Mouse (Mus musculus) kidney, adult 2 months (tissue): ENCODE results near the gene Lgals12. TPM values are rescaled to one million over a fixed set of nuclear protein-coding genes. Genes with fewer than 3 reads are reported as not detected.

Source experiments
- DNase-seq: peaks from one replicate; pipeline ENCODE4 v3.0.0; 2021
- H3K27ac ChIP-seq: fragments of 200-500 bp; 2 replicates; pipeline ENCODE4 v1.5.1; 2012; ENCODE audit warnings: low read depth, low read length, control low read depth, inconsistent platforms; ENCODE audit not compliant: insufficient read depth
- H3K27me3 ChIP-seq: fragments of 200-500 bp; replicated peaks from 2 replicates; pipeline ENCODE4 v1.6.1; 2012; ENCODE audit warnings: mild to moderate bottlenecking, moderate library complexity, low read length, inconsistent platforms; ENCODE audit not compliant: control insufficient read depth, insufficient read depth
- H3K36me3 ChIP-seq: fragments of 200-500 bp; 2 replicates; pipeline ENCODE4 v1.6.1; 2012; ENCODE audit warnings: mild to moderate bottlenecking, moderate library complexity, low read length, inconsistent platforms; ENCODE audit not compliant: control insufficient read depth, insufficient read depth
- H3K4me1 ChIP-seq: fragments of 200-500 bp; 2 replicates; pipeline ENCODE4 v1.6.1; 2011; ENCODE audit warnings: low read length; ENCODE audit not compliant: control insufficient read depth, insufficient read depth
- H3K4me3 ChIP-seq: fragments of 200-500 bp; 2 replicates; pipeline ENCODE4 v1.5.1; 2011; ENCODE audit warnings: mild to moderate bottlenecking, low read depth, low read length, control low read depth; ENCODE audit not compliant: insufficient read depth
- CTCF ChIP-seq: fragments of 200-500 bp; conservative IDR thresholded peaks from 2 replicates; pipeline ENCODE4 v1.5.1; 2011; ENCODE audit warnings: low read depth, mild to moderate bottlenecking, control low read depth, low read length, moderate library complexity, mixed read lengths; ENCODE audit not compliant: insufficient read depth, insufficient read length
- POLR2A ChIP-seq: fragments of 200-500 bp; IDR thresholded peaks from one replicate; pipeline ENCODE4 v1.6.1; 2011; ENCODE audit warnings: low read depth, low read length, control low read depth
- WGBS: fragments of 180-500 bp; shearing (Covaris S2); methylation state at CpG from one replicate; pipeline ENCODE4 v1.1.7; 2018; 5-methylcytosine and 5-hydroxymethylcytosine counted together
- polyA plus RNA-seq: library from polyadenylated mRNA; depleted of rRNA; stranded (reverse); fragments of >200 nt; gene quantifications from 2 replicates; pipeline ENCODE4 v1.2.3, GENCODE M21; 2012; rRNA removed

The Lgals12 gene
- polyA plus RNA-seq, 1 experiment, result 5.1 TPM

- no peak overlapping the region for H3K4me3 ChIP-seq
- DNase-seq, result no peak
- peaks cover 4% of the 10 kb centered on the region; the same call in 1 of the 2 replicates for H3K4me1 ChIP-seq
- 98% methylated on average over 1 of the region's 1 CpGs for WGBS
- no peaks in the 10 kb centered on the region for H3K36me3 ChIP-seq
- H3K27me3 ChIP-seq, result no peaks in the 10 kb centered on the region; the same call in 1 of the 2 replicates
- TF ChIP-seq POLR2A, result no peak
- TF ChIP-seq CTCF, result no peak
- no peak overlapping the region for H3K27ac ChIP-seq
These were observed 50.4 kb downstream of the Lgals12 start for GRCm38 (mm10) chr19:7556641-7557040.

GRCm38 (mm10) chr19:7554881-7555280 is 52.1 kb downstream of the Lgals12 start:
- WGBS, result 75% methylated on average over 4 of the region's 4 CpGs
- Histone ChIP-seq H3K4me3 (no peak overlapping the region), H3K4me1 (peaks cover 4% of the 10 kb centered on the region; the same call in 1 of the 2 replicates), H3K27ac (no peak overlapping the region), H3K27me3 (no peaks in the 10 kb centered on the region; the same call in 1 of the 2 replicates), H3K36me3 (no peaks in the 10 kb centered on the region)
- no peak for DNase-seq
- TF ChIP-seq CTCF (no peak), POLR2A (no peak)

GRCm38 (mm10) chr19:7553441-7553840 is 53.6 kb downstream of the Lgals12 start:
- Histone ChIP-seq H3K36me3 (no peaks in the 10 kb centered on the region), H3K27ac (no peak overlapping the region), H3K4me1 (peaks cover 4% of the 10 kb centered on the region; the same call in 1 of the 2 replicates), H3K27me3 (no peaks in the 10 kb centered on the region), H3K4me3 (no peak overlapping the region)
- TF ChIP-seq POLR2A (no peak), CTCF (no peak)
- DNase-seq, result no peak

GRCm38 (mm10) chr19:7552301-7552673 is 54.7 kb downstream of the Lgals12 start:
- Histone ChIP-seq H3K27ac (no peak overlapping the region), H3K4me1 (no peaks in the 10 kb centered on the region), H3K27me3 (no peaks in the 10 kb centered on the region), H3K4me3 (no peak overlapping the region), H3K36me3 (no peaks in the 10 kb centered on the region)
- TF ChIP-seq POLR2A (no peak), CTCF (no peak)
- 90% methylated on average over 2 of the region's 2 CpGs for WGBS
- no peak for DNase-seq

- no peak for DNase-seq
- Histone ChIP-seq H3K4me1 (no peaks in the 10 kb centered on the region), H3K27me3 (no peaks in the 10 kb centered on the region), H3K4me3 (no peak overlapping the region), H3K27ac (no peak overlapping the region), H3K36me3 (no peaks in the 10 kb centered on the region)
- 74% methylated on average over 4 of the region's 4 CpGs for WGBS
- TF ChIP-seq CTCF (no peak), POLR2A (no peak)
These were observed 55.3 kb downstream of the Lgals12 start for GRCm38 (mm10) chr19:7551550-7552300.

- no peak for DNase-seq
- no peak for TF ChIP-seq CTCF
- TF ChIP-seq POLR2A, result no peak
- 94% methylated on average over 3 of the region's 3 CpGs for WGBS
- H3K4me3 ChIP-seq, result no peak overlapping the region
- H3K27me3 ChIP-seq, result no peaks in the 10 kb centered on the region
- no peaks in the 10 kb centered on the region for H3K4me1 ChIP-seq
- H3K27ac ChIP-seq, result no peak overlapping the region
- no peaks in the 10 kb centered on the region for H3K36me3 ChIP-seq
These were observed 58.1 kb downstream of the Lgals12 start for GRCm38 (mm10) chr19:7548924-7549323.

Other genes starting within 250 kb of the Lgals12 start
- 14.0 and 15.0 TPM in 2 replicates for gene Spindoc, start 224.2 kb downstream of the Lgals12 start, polyA plus RNA-seq
- 9.4 and 12.0 TPM in 2 replicates for gene 2700081O15Rik, start 189.6 kb downstream of the Lgals12 start, polyA plus RNA-seq
- gene Rtn3, start 123.9 kb downstream of the Lgals12 start, polyA plus RNA-seq, result 186 and 190 TPM in 2 replicates
- gene Atl3, start 113.2 kb downstream of the Lgals12 start, polyA plus RNA-seq, result 12.7 and 20.4 TPM in 2 replicates
- 24.3 and 24.9 TPM in 2 replicates for gene Pla2g16, start 49.7 kb downstream of the Lgals12 start, polyA plus RNA-seq
- gene Hrasls5, start 5.3 kb upstream of the Lgals12 start, polyA plus RNA-seq, result 0.42 and 1.4 TPM in 2 replicates
- 124 and 209 TPM in 2 replicates for gene Slc22a19, start 104.1 kb upstream of the Lgals12 start, polyA plus RNA-seq
- 6.8 and 12.1 TPM in 2 replicates for gene Slc22a26, start 195.5 kb upstream of the Lgals12 start, polyA plus RNA-seq